Mouse (Mus musculus): Measurements from ENCODE around the gene Wdfy1. TPM values are rescaled to one million over a fixed set of nuclear protein-coding genes. Genes with fewer than 3 reads are reported as not detected.

The Wdfy1 gene
- polyA plus RNA-seq, 1 experiment from 2014 or later: 87.1 TPM

DNA sequence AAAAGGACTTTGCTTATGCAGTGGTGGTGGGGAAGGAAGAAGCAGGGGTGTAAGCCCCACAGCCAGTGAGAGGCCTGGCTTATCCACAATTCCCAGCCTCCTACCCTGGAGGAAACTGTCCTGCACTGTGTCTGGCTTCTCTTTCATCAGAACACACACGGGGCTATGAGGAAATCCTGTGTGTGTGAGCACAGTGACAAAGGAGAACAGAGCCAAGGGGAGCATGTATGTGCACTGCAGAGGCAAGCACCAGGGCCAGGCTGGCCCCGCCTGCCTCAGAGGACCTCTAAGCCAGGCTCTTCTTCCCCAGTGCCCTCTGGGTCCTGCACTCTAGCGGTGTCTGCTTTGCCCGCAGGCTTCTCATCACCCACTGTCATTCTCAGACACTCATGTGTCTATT lies 34.9 kb downstream of the Wdfy1 start:
- no peaks in the 10 kb centered on the region for H3K27me3 ChIP-seq
- no peaks in the 10 kb centered on the region for H3K9me3 ChIP-seq
- no peaks in the 10 kb centered on the region for H3K4me1 ChIP-seq
- no peak overlapping the region for H3K4me2 ChIP-seq (replicated peaks)
- no peak overlapping the region for H3K27ac ChIP-seq (replicated peaks)
- 78% methylated on average over 4 of the region's 4 CpGs for WGBS
- no peak for ATAC-seq (replicated peaks)
- H3K9ac ChIP-seq (replicated peaks): no peak overlapping the region
- H3K4me3 ChIP-seq: no peak overlapping the region
- H3K36me3 ChIP-seq: peaks cover 6% of the 10 kb centered on the region; the same call in 1 of the 2 replicates

DNA sequence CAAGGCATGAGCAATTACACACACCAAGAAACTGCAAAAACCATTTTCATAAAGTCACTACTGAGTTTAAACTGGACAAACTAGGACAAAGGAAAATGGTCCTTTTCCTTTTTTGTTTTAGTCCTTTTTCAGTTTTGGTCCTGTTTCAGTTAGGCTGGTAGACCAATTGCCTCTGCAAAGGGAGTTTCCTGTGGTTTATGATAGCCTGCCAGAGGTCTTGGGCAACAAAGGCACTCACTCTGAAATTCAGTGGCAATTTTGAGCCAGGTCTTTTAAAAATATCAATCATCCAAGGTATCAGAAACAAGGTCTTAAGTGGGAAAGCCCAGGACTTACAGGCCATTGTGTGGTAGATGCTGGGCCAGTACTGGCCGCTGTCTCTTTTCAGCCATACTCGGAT lies 36.2 kb downstream of the Wdfy1 start:
- Histone ChIP-seq H3K4me3 (no peak overlapping the region), H3K9ac (replicated peaks) (no peak overlapping the region), H3K27ac (replicated peaks) (no peak overlapping the region), H3K27me3 (no peaks in the 10 kb centered on the region), H3K4me2 (replicated peaks) (no peak overlapping the region), H3K4me1 (no peaks in the 10 kb centered on the region), H3K36me3 (peaks cover 6% of the 10 kb centered on the region; the same call in 1 of the 2 replicates), H3K9me3 (no peaks in the 10 kb centered on the region)
- ATAC-seq (replicated peaks): no peak
- WGBS: 88% methylated on average over 2 of the region's 2 CpGs

DNA sequence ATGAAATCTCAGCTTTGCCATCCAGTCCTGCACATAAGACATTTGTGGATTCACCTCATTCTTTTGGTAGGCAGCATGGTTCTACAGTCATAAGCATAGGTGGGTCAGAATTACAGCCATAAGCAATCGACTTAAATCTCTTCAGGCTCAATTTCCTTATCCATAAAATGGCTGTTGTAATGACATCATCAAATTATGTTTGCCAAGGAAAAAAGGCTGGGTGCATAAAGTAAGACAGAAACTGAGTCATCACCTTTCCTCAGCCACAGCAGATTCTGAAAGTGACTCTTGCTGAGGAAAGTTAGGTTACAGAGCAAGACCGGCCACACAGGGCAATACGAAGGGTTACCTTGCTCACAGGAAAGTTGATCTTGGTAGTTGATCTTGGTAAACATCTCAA lies 39.5 kb downstream of the Wdfy1 start:
- Histone ChIP-seq H3K4me3 (no peak overlapping the region), H3K9ac (replicated peaks) (no peak overlapping the region), H3K4me2 (replicated peaks) (no peak overlapping the region), H3K9me3 (no peaks in the 10 kb centered on the region), H3K27me3 (no peaks in the 10 kb centered on the region), H3K36me3 (peaks cover 8% of the 10 kb centered on the region; the same call in 1 of the 2 replicates), H3K4me1 (no peaks in the 10 kb centered on the region), H3K27ac (replicated peaks) (no peak overlapping the region)
- WGBS: 93% methylated on average over 3 of the region's 3 CpGs
- no peak for ATAC-seq (replicated peaks)

DNA sequence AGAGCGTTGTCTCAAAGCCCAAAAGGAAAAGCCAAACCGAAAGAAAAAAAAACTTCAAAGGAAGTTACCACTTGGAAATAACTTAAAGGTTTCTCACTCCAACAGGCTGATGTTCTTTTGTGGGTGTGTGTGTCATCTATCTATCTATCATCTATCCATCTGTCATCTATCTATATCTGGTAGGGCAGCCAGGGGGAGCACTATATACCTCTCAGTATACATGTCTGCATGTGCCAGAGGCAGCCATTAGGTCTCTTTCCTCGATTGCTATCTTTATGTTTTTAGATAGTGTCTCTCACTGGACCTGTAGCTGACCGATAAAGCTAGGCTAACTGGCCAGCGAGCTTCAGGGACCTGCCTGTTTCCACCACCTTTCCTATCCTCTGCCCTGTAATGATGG lies 41.1 kb downstream of the Wdfy1 start:
- no peaks in the 10 kb centered on the region for H3K4me1 ChIP-seq
- H3K4me3 ChIP-seq: no peak overlapping the region
- no peaks in the 10 kb centered on the region for H3K27me3 ChIP-seq
- peaks cover 8% of the 10 kb centered on the region; the same call in 1 of the 2 replicates for H3K36me3 ChIP-seq
- no peak overlapping the region for H3K9ac ChIP-seq (replicated peaks)
- no peak for ATAC-seq (replicated peaks)
- H3K4me2 ChIP-seq (replicated peaks): no peak overlapping the region
- H3K27ac ChIP-seq (replicated peaks): no peak overlapping the region
- H3K9me3 ChIP-seq: no peaks in the 10 kb centered on the region
- 88% methylated on average over 5 of the region's 5 CpGs for WGBS

DNA sequence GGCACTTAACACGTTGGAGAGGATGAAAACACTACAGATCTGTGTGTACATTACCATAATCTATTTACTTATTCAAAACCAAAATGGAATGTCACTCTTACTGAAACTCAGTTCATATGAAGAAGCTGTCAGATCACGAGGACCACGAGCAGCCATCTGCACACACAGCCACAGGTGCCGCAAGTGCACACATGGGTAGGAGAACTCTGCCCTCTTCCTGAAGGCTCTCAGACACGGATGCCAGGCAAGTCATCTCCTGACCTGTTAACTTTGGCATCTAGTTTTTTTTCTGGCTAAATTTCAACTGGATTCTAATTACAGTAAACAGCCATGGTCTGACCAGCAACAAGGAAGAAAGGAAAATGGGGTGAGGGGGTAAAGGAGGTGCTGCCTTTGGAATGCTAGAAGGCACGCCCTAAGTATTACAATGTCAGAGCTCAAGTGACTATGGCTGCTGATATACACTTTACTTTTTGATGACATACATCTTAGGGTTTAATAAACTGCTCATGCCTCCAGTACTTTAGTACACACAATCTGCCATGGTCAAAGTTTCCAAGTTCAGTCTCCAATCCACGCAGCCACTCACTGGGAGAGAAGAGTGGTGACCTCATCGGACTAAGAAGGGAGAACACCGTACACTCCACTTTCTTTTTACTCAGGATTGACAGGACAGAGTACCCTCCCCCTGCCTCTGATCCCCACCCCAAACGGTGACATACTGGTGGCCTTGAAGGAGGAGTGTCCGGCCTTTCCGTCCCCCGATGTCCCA lies 61.6 kb downstream of the Wdfy1 start:
- WGBS: 86% methylated on average over 13 of the region's 13 CpGs
- no peak for ATAC-seq (replicated peaks)
- H3K4me2 ChIP-seq (replicated peaks): no peak overlapping the region
- peaks cover 3% of the 10 kb centered on the region; the same call in 1 of the 2 replicates for H3K36me3 ChIP-seq
- H3K4me1 ChIP-seq: peaks cover 15% of the 10 kb centered on the region
- no peaks in the 10 kb centered on the region for H3K9me3 ChIP-seq
- H3K4me3 ChIP-seq: no peak overlapping the region
- no peak overlapping the region for H3K27ac ChIP-seq (replicated peaks)
- no peaks in the 10 kb centered on the region for H3K27me3 ChIP-seq
- H3K9ac ChIP-seq (replicated peaks): no peak overlapping the region

DNA sequence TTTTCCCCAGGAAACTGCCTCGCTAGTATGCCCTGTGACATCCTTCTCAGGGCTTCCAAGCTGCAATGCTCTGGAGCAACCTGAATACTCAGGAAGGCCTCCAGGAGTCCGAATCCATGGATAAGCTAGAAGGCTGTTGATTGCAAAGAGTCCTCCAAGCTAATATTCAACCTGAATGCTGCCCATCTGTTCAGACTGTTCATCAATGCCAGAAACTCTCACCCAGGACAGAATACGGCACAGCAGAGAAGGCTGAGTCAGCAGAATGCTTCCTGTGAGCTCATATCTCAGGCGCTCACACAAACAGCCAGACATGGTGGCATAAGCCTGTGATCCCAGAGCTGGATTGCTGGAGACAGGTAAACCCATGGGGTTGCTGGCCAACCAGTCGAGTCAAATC lies 62.9 kb downstream of the Wdfy1 start:
- peaks cover 3% of the 10 kb centered on the region; the same call in 1 of the 2 replicates for H3K36me3 ChIP-seq
- H3K4me1 ChIP-seq: peaks cover 15% of the 10 kb centered on the region
- no peak overlapping the region for H3K9ac ChIP-seq (replicated peaks)
- no peaks in the 10 kb centered on the region for H3K27me3 ChIP-seq
- H3K4me3 ChIP-seq: no peak overlapping the region
- H3K9me3 ChIP-seq: no peaks in the 10 kb centered on the region
- no peak overlapping the region for H3K4me2 ChIP-seq (replicated peaks)
- H3K27ac ChIP-seq (replicated peaks): no peak overlapping the region
- WGBS: 85% methylated on average over 5 of the region's 5 CpGs
- ATAC-seq (replicated peaks): no peak

DNA sequence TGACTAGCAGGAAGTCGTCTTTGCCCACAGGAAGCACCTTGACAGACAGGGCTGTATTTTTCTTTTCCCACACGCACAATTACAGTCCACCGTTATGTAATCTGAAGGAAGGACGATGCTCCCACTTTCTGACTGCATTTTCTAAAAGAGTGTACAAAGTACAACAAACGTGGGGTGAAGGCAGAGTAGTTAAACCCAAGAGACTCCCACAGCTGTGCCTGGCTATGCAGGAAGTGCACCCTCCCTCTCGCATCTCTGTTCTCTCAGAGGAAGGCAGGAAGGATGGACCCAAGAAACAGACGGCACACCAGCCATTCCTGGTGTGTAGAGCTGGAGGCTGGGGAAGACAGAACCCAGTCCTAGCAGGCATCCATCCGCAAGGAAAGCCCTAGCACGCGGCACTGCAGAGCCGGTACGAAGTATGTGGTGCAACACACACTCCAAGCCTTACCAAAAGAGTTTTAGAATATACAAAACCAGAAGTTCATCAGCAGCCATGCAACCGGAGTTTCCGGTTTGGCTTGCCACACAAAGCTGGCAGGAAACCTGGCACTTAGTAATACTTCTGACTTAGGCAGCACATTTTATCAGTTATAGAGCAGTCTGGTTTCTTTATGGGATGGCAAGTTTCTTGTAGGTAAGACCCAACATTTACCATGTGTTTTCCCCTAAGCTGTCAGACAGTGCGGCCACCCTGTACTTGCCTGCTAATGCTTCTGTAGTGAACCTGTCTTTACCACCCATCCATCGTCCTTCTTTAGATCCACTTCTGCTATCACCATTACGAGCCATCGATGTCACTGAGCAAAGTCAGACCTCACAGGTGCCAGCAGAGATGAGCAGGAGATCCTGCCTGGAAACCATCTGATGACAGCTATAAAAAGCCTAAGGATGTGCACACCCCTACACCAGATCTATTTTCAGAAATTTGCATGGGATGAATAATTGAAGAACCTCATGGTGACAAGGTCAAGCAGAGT lies 64.5 kb downstream of the Wdfy1 start:
- no peak overlapping the region for H3K4me2 ChIP-seq (replicated peaks)
- WGBS: 81% methylated on average over 18 of the region's 18 CpGs
- H3K27me3 ChIP-seq: no peaks in the 10 kb centered on the region
- H3K9me3 ChIP-seq: no peaks in the 10 kb centered on the region
- no peak overlapping the region for H3K9ac ChIP-seq (replicated peaks)
- H3K27ac ChIP-seq (replicated peaks): peak overlapping the region; percentile 7; the same call in 1 of the 2 replicates
- peaks cover 3% of the 10 kb centered on the region; the same call in 1 of the 2 replicates for H3K36me3 ChIP-seq
- 0 out of 2 replicates have a peak, but pooled peaks have one; percentile 10 for ATAC-seq (replicated peaks)
- H3K4me1 ChIP-seq: peaks cover 15% of the 10 kb centered on the region
- no peak overlapping the region for H3K4me3 ChIP-seq

DNA sequence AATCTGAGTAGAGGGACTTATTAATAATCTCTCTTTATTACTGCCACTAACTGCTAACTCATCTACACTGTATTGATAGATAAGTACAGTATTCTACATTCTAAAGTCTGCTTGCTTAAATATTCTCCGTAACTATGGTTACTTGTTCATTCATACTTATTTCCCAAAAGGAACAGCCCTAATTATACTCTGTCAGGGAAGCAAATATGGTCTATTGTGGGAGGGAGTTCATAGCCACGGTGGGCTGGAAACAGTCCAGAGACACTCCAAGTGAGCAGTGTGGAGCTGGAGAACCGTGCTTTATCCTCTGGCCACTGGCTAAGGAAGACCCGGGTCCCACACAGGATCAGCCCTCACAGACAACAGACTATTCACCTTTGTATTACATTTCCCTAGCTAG lies 65.3 kb downstream of the Wdfy1 start:
- Histone ChIP-seq H3K27me3 (no peaks in the 10 kb centered on the region), H3K9ac (replicated peaks) (no peak overlapping the region), H3K9me3 (no peaks in the 10 kb centered on the region), H3K4me1 (peaks cover 15% of the 10 kb centered on the region), H3K27ac (replicated peaks) (0 out of 2 replicates have a peak overlapping the region, but pooled peaks have one; percentile 7), H3K4me3 (no peak overlapping the region), H3K4me2 (replicated peaks) (no peak overlapping the region), H3K36me3 (peaks cover 6% of the 10 kb centered on the region; the same call in 1 of the 2 replicates)
- peak; percentile 57 for ATAC-seq (replicated peaks)
- 29% methylated on average over 4 of the region's 4 CpGs for WGBS

DNA sequence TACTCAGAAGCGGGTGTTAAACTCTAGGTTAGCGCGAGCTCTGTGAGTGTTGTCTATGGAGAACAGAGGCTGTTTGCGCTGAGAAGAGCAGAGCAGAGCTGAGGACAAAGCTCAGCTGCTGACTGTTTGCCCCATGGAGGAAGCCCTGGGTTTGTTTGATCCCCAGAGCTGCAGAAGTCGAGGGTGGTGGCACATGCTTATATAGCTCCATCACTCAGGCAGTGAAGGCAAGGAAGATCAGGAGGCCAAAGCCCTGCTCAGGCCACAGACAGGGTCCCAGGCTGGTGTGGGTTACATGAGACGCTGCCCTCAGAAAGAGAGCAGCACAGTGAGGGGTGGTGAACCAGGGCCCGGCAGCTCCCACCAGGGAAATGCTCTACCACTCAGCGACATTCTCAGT lies 65.7 kb downstream of the Wdfy1 start:
- H3K4me1 ChIP-seq: peaks cover 15% of the 10 kb centered on the region
- H3K4me2 ChIP-seq (replicated peaks): no peak overlapping the region
- H3K9ac ChIP-seq (replicated peaks): no peak overlapping the region
- H3K27me3 ChIP-seq: no peaks in the 10 kb centered on the region
- peaks cover 8% of the 10 kb centered on the region; the same call in 1 of the 2 replicates for H3K36me3 ChIP-seq
- WGBS: 72% methylated on average over 8 of the region's 8 CpGs
- no peaks in the 10 kb centered on the region for H3K9me3 ChIP-seq
- peak; percentile 5; the same call in 1 of the 2 replicates for ATAC-seq (replicated peaks)
- no peak overlapping the region for H3K4me3 ChIP-seq
- no peak overlapping the region for H3K27ac ChIP-seq (replicated peaks)

DNA sequence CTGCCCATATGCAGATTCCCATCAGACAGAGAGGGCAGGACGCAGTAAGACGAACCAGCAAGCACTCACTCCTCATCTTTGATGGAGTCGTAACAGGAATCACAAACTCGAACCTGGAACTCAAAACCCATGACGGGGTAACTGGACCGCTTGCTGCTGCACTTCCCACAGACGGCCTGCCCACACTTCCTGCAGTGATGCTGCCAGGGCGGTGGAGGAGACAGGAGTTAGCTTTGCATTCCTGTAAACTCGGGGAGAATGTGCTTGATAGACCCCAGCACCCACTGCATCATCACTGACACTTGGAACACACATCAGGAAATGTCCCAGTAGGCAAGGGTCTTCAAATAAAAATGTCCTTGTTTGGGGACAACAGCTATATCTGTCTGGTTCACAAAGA lies 68.6 kb downstream of the Wdfy1 start:
- H3K36me3 ChIP-seq: peaks cover 16% of the 10 kb centered on the region; the same call in 1 of the 2 replicates
- 92% methylated on average over 9 of the region's 9 CpGs for WGBS
- H3K4me1 ChIP-seq: peaks cover 15% of the 10 kb centered on the region
- no peak overlapping the region for H3K4me2 ChIP-seq (replicated peaks)
- no peak overlapping the region for H3K27ac ChIP-seq (replicated peaks)
- ATAC-seq (replicated peaks): no peak
- H3K27me3 ChIP-seq: no peaks in the 10 kb centered on the region
- no peak overlapping the region for H3K9ac ChIP-seq (replicated peaks)
- H3K4me3 ChIP-seq: no peak overlapping the region
- H3K9me3 ChIP-seq: no peaks in the 10 kb centered on the region

DNA sequence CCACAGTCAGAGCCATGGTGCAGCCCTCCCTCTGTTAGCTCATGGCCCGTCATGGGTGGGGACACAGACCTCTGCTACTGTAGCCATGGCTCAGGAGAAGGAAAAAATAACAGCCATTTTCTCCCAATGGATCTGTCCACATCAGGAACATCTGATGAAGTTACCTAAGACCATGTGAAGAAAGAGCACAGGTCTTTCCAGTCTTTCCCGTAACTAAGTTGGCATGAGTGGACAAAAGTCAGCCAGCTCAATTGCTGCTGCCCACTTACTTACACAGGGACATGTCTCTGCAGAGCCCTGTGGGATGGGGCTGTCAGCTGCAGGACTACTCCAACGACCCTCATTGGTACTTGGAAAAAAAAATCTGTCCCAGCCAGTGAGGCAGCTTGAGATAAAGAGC lies 69.2 kb downstream of the Wdfy1 start:
- H3K27me3 ChIP-seq: no peaks in the 10 kb centered on the region
- no peaks in the 10 kb centered on the region for H3K9me3 ChIP-seq
- no peak for ATAC-seq (replicated peaks)
- H3K4me2 ChIP-seq (replicated peaks): no peak overlapping the region
- H3K36me3 ChIP-seq: peaks cover 16% of the 10 kb centered on the region; the same call in 1 of the 2 replicates
- no peak overlapping the region for H3K27ac ChIP-seq (replicated peaks)
- H3K9ac ChIP-seq (replicated peaks): no peak overlapping the region
- peaks cover 15% of the 10 kb centered on the region for H3K4me1 ChIP-seq
- WGBS: 84% methylated on average over 3 of the region's 3 CpGs
- no peak overlapping the region for H3K4me3 ChIP-seq

DNA sequence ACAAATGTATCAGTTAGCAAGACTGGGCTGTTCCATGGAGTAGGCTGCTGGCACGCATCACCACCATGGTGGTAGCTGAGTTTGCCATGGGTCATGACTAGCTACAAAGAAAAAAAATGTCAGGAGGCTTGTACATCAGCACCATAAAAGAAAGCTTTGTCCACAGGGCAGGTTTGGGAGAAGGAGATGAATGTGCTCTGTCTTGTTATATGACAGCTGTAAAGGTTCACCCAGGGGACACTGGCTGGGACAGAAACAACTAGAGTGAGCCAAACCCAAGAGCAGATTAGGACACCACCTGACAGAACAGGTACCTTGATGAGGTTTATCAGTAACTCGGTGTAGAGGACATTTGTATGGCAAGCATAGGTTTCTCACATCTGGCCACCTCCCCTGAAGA lies 71.3 kb downstream of the Wdfy1 start:
- 92% methylated on average over 2 of the region's 2 CpGs for WGBS
- no peaks in the 10 kb centered on the region for H3K4me1 ChIP-seq
- H3K27ac ChIP-seq (replicated peaks): no peak overlapping the region
- H3K4me2 ChIP-seq (replicated peaks): no peak overlapping the region
- ATAC-seq (replicated peaks): no peak
- H3K9ac ChIP-seq (replicated peaks): no peak overlapping the region
- peaks cover 16% of the 10 kb centered on the region; the same call in 1 of the 2 replicates for H3K36me3 ChIP-seq
- no peaks in the 10 kb centered on the region for H3K27me3 ChIP-seq
- H3K9me3 ChIP-seq: no peaks in the 10 kb centered on the region
- no peak overlapping the region for H3K4me3 ChIP-seq

Measured in forebrain, embryonic 15.5 days (tissue).